Mouse (Mus musculus): ENCODE measurements around the gene Camk2g.
"Not testable (repeated sequence)": the region's sequence is repeated elsewhere in the genome, so short reads cannot be mapped to it uniquely, and the experiment has no call there.

Camk2g gene

DNA sequence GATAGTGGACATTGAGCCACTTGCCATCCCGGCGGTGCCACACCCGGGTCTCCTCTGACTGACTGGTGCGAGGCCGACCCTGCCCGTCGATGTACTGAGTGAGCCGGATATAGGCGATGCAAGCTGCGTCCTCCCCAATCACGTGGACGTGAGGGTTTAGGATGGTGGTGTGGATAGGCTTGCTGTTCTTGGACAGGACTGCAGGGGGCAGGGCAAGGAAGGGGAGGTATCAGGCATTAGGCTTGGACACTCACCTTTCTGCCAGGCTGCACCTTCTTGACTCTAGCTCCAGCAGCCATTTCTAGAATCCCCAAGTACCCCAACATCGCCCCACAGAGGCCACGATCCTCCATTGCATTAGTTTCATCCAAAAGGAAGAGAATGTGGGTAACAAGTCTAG, 56.6 kb downstream of the Camk2g start:
- DNase-seq (ENCODE audit: low spot score), result peak; percentile 54

DNA sequence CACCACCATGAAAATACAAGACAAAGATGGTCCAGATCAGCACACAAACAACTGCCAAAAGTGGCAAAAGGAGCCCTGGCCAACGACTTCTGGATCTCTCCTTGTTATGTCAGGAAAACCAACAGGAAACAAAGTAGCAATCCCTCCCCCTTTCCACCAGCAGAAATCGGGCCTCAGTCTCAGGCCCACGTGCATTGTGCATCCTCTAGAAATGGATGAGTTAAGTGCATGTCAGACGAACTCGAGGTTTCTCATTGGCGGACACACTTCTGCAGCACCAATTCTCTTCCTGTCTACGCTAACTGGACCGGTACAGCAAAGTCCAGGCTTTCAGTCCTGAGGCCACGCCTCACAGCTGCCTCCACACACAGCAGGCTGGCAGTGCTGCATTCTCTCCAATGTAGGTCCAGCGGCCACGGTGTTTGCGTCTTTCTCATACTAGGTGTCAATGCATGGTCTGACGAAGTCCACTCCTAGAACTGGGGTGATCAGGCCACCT, 57.9 kb downstream of the Camk2g start:
- no peak for DNase-seq (ENCODE audit: low spot score)

DNA sequence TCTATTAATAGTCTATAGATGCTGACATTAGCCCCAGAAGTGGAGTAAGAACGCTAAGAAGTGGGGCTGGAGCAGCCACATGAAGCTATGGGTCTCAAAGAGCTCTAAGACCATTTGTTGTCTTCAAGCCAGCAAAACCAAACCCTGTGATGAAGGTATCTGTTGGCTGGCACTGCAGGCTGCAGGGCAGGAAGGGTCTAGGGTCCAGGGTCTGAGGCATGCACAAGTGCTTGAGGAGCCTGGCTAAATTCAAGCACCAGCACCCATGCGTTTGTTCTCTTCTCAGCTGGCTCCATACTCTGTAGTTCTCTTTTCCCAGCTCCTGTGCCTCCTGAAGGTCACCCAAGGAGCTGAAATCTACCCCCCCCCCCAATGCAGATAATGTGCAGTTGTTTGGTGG, 58.8 kb downstream of the Camk2g start:
- DNase-seq (ENCODE audit: low spot score), result no peak

DNA sequence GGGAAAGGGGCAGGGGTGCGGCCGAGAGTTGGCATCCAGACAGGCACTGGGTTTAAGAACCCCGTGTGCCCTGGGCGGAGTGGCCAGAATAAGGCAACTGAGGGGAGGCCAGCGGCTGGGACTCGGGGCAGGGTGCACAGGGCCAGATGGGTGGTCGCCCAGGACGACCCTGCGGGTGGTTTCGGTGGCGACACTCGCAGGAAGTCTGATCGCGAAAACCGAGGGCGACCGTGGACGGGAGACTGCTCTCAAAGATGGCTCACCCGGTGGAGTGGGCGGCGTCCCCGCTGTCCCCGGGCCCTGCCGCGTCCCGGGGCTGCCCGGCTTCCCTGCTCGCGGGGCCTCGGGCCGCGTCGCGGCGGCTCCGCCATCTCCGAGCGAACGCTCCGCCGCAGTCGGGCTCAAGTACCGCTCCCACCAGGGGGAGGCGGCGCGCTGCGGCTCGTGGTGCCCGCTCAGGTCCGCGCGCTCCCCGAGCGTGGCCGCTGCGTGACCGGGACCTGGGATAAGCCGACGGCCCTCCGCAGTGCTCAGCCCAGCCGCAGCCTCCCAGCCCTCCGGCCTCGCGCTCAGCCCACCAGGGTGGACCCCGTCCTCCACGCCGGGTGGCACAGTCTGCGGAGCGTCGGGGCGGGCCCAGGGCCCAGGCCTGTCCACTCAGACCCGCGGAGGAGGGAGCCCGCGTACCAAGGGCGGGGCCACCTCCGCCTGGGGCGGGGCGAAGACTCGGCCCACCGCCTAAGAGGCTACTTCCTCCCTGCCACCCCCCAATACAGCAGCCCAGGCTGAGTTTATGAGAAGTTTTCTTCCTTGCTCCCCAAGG, 59.7 kb downstream of the Camk2g start, which contains the start of gene Ndst2:
TSS of gene Ndst2 (minus strand) at position 611 of the 823 bp plus-strand sequence.
- DNase-seq (ENCODE audit: low spot score), result peak; percentile 92

DNA sequence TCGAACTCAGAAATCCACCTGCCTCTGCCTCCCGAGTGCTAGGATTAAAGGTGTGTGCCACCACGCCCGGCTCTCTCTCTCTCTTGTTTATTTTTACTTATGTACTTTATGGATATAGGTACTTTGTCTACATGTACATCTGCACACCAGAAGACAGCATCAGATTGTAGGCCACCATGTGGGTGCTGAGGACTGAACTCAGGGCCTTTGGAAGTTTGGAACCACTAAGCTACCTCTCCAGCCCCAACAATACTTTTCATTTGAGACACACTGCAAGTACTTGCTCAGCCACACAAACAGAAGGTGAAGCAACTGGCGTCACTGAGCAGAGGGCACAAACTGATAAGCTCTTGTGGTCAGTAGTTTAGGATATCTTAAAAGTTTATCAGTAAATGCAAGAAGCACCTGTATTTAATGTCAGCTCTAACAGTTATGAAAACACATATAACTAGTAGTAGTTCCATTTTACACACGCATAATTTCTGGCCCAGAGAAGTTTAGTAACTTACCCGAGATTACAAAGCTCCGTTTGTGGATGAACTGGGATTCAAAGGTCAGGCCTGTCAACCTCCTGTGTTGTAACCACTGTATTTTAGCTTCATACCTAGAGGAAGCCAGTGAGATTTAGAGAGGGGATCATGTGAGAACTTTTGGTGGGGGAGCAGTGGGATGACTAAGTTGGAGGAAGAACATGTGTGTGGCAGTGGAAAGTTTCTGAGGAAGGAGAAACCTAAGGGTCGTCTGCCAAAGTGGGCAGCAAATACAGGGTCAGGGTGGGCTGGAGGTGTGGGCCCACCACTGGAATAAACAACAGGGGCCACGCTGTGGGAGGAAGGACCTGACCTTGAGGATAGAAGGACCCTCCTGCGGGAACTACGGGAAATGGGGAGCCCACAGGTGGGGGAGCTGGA, 60.6 kb downstream of the Camk2g start:
- DNase-seq (ENCODE audit: low spot score), result peak; percentile 18

DNA sequence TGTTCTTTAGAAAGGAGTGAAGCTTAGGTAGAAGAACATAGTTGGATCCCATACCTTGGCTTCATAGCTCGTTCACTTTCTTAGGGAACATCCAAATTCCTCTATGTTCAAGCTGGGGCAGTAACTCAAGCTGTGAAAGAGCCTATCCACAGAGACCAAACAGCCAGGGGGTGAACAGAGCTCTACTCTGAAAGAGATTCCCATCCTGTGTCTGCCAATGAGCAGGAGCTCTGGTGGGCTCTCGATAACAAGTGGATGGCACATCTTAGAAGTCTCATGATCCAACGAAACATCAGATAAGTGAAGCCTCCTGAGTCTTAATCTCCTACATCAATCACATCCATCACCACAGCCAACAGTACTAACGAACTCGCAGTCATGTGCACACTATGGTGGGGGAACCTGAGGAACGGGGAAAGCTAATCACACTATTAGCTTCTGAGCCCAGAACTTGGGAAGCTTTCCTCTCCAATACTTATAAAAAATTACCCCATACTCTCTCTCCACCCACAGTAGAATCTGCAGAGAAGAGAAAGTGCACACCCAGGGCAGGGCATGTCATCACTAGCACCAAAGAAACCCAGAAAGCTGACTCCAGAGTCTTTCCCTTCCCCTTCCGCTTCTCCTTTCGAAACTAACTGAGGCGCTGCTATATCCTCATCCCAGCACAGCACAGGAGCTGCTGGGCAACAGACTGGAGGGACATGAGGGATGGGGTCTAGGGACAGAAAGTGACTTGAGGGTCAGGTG, 62.9 kb downstream of the Camk2g start:
- no peak for DNase-seq (ENCODE audit: low spot score)

DNA sequence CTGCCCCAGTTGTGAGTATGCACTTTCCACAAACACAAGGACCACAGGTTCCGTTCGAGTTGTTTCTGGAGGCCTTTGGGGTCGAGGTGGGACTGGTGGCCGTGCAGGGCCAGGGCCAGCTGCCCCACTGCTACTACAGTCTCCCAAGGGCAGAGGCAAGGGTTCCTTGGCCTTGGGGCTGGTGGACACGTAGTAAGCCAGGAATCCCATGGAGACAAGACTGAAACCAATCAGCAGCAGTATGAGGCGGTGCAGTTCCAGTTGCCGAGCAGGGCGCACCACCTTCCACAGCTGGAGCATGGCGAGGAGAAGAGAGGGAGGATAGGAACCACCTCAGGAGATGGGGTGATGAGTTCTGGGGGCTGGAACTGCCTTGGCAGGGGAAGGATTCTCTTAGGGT, 64.0 kb downstream of the Camk2g start:
- DNase-seq (ENCODE audit: low spot score), result no peak

DNA sequence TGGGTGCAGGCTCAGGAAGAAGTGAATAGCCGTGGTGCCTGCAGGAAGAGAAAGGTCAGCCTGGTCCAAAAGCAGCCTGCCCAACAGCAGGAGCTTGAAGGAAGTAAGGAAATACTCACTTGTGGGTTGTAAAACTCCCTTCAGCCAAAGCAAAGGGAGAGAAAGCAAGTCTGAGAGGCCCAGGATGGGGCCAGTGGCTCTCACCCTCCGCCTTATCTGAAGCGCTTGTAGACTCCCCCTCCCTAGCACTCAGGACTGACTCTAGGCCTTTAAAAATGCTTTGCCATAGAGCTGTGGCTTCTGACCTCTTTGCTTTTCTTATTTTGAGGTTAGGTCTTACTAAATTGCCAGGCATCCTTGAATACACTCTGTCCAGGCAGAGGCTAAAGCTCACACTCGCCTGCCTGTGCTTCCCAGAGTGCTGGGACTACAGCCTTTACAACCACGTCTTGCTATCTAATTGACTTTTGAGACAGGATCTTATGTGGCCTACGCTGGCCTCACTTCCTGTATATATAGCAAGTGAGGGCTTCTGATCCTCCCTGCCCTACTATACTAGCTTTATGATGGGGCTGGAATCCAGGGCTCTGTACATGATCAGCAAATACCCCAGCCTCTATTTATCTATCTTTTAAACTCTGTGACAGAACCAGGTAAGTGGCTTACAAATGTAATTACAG, 68.1 kb downstream of the Camk2g start:
- DNase-seq (ENCODE audit: low spot score), result no peak

DNA sequence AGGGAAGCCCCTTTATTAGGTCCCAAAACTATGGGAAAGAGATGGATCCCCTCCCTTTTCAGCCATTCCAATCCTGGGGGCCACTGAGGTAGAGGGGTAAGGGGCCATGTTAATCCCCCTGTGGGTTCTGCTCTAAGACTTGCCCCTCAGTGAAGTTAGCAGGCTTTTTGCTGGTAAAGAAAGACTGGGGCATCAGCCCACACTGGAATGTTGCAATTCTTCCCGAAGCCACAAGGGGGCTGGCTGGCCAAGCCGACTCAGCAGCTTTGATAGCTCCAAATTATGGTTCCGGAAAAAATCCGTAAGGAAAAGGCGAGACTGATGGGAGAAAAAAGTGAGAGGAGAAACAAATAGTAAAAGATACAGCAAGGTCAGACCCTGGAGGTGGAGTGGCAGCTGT, 69.8 kb downstream of the Camk2g start:
- peak; percentile 72 for DNase-seq (ENCODE audit: low spot score)

DNA sequence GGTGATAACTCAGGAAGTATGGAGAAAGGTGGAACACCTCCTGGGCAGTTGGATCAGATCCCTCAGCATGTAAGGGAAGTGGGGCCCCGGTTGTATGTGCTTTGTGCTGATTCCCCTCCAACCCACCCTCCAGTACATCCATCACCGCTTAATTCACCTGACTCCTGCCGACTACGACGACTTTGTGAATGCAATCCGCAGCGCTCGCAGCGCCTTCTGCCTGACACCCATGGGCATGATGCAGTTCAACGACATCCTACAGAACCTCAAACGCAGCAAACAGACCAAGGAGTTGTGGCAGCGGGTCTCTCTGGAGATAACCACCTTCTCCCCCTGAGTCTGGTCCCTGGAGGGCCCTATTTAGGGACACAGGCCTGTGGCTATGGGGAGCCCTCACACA, 70.9 kb downstream of the Camk2g start:
- no peak for DNase-seq (ENCODE audit: low spot score)

DNA sequence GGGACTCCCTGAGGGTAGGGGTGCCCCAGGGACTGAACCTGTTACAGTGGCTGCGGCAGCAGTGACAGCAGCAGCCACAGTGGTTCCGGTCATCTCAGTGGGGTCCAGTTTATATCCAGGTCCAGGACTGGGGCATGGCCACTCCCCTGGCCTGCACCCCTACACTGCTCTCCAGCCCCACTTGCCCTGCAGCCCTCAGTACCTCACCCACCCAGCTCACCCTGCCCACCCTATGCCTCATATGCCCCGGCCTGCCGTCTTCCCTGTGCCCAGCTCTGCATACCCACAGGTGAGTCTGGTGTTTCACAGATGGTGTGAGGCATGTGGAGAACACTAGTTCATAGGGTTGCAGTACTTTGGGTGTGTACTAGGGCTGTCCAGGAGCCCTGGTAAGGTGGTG, 72.5 kb downstream of the Camk2g start:
- DNase-seq (ENCODE audit: low spot score), result no peak

DNA sequence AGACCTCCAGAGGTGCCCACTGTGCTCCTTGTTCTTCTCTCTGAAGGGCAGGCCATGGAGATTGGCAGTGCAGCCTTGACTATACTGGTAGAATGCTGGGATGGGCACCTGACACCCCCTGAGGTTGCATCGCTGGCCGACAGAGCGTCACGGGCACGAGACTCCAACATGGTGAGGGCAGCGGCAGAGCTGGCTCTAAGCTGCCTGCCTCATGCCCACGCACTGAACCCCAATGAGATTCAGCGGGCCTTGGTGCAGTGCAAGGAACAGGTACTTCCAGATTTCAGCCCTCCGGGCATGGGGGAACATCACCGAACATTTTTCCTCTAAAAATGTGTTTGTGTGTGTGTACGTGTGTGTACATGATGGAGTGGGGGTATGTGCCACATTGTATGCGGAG, 74.1 kb downstream of the Camk2g start:
- no peak for DNase-seq (ENCODE audit: low spot score)

DNA sequence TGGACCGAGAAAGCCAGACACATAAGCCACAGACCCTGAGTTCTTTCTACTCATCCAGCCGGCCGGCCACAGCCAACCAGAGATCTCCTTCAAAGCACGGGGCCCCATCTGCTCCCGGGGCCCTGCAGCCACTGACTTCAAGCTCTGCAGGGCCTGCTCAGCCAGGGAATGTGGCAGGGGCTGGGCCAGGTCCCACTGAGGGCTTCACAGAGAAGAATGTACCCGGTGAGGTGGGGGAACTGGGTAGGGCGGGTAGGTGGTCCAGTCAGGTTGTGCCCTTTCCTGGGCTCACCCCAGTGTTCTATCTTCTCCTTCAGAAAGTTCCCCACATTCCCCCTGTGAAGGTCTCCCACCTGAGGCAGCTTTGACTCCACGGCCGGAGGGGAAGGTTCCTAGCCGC, 75.4 kb downstream of the Camk2g start:
- no peak for DNase-seq (ENCODE audit: low spot score)

DNA sequence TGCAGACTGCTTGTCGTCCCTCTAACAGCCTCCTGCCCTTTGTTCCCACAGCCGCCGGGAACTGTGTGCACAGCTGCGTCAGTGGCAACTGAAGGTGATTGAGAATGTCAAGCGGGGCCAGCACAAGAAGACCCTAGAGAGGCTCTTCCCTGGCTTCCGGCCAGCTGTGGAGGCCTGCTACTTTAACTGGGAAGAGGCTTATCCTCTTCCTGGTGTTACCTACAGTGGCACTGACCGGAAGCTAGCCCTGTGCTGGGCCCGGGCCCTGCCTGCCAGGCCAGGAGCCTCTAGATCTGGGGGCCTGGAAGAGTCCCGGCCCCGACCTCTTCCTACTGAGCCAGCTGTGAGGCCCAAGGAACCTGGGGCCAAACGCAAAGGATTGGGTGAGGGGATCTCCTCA, 80.1 kb downstream of the Camk2g start:
- no peak for DNase-seq (ENCODE audit: low spot score)

DNA sequence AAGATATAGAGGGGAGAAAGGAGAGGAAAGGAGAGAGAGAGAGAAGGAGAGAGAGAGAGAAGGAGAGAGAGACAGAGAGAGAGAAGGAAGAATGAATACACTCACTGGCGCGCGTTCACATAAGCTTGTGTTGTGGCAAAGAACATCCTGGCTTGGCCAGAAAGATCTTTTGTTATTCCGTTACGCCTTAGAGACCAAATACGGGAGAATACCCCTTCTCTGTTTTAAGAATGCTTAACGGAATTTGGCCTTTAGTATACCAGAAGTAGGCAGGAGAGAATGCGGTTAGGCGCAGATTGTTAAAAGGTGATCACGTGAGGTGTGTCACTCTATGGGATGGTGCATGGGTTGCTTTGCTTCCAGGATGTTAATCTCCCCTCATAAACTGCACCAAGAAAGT, 85.6 kb downstream of the Camk2g start:
- DNase-seq (ENCODE audit: low spot score), result no peak

DNA sequence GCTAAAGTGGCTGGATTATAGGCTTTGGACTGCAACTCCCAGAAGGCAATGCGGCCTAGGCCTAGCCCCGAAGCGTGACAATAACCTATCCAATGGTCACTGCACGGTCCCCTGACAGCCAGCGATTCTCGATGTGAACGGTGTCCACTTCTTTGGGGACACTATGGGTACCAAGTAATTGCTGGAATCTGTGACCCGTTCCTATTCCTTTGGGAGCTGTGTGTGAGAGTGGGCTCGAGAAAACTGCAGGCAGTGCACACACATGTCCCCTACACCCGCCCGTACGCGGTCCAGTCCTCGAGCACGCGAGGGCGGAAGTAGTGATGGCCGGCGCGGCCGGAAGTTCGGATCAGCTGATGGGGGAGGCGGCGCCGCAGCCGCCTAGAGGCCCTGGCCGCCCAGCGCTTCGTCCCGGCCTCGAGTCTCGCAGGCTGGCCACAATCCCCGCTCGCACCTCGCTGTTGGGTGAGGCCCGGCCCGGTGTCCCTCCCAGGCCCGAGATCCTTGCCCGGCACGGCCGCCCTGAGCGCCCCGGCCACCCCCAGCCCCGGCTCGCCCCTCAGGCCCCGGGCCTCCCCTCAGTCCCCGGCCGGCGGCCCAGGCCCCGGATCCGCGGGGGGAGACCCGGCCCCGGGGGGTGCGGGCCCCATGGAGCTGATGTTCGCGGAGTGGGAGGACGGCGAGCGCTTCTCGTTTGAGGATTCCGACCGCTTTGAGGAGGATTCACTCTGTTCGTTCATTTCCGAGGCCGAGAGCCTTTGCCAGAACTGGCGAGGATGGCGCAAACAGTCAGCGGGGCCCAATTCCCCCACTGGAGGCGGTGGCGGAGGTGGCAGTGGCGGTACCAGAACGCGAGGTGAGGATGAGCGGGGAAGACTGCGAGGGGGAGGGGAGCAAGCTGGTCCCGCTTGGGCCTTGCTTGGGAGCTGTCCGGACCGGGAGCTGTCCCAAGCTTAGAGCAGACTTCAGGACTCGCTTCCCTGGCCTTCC, 86.4 kb downstream of the Camk2g start, which contains the start of gene Zswim8:
TSS of gene Zswim8 (plus strand) at position 352 of the 990 bp plus-strand sequence.
- DNase-seq (ENCODE audit: low spot score), result peak; percentile 95

DNA sequence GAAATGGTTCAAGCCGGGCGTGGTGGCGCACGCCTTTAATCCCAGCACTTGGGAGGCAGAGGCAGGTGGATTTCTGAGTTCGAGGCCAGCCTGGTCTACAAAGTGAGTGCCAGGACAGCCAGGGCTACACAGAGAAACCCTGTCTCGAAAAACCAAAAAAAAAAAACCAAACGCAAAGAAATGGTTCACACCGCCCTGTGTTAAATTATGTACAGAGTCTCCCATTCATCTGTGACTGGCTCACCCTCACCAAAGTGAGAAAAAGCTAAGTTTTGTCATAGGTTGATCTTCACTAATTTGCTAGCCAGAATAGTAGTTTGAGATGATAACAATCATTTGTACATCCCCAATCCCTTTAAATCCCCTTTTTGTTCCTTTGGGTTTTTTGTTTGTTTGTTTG, 90.4 kb downstream of the Camk2g start:
- DNase-seq (ENCODE audit: low spot score), result not testable (repeated sequence)

DNA sequence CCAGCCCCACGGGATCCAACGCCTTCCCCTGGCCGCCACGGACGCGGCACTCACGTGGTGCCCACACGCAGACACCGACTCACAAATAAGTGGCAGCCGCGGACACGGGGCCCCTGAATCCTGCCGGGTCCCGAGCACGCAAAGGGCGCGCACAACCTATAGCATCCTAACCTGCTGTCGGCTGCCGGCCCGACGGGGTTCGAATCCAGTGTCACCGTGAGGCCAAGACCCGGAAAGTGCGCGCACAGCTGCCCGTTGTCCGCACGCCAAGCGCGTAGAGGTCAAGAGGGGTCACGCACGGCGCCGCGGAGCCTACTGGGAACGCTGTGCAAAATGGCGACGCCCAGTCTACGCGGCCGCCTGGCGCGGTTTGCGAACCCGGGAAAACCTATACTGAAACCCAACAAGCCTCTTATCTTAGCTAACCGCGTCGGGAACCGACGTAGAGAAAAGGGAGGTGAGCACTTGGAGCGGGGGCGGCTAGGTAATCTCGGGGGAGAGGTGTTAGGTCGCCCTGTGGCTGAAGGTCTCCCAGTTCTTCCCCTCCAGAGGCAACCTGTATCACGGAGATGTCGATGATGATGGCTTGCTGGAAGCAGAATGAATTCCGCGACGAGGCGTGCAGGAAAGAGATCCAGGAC, 91.0 kb downstream of the Camk2g start, which contains the start of gene Chchd1:
TSS of gene Chchd1 (plus strand) at position 266 of the 641 bp plus-strand sequence.
- DNase-seq (ENCODE audit: low spot score), result peak; percentile 94

DNA sequence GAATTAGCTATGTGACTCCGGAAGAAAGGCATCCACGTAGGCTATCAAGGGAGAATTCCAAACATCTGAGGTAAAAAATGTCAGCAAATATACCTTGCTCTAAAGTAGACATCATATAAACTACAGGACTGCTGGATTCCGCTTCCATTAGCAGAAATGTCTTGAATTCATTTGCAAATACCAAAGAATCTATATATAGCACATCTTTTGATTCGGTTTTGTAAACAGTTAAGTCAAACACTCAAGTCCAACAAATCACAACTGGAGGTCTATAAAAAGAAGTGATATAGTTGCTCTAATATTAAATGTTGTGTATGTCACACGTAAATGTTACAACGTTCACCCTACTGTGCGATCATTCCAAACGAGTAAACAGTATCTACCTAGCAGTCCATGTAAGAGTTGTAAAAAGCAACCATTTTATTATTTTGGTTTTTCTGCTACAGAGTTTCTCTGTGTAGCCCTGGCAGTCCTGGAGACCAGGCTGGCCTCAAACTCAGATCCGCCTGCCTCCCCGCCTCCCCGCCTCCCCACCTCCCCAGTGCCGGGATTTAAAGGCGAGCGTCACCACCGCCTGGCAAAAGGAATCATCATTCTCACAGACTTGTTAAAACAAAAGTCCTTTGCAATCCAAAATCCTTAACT, 91.7 kb downstream of the Camk2g start:
- DNase-seq (ENCODE audit: low spot score), result peak; percentile 13
